Mouse (Mus musculus): ENCODE results near the gene Klhl3. TPM values are rescaled to one million over a fixed set of nuclear protein-coding genes. Genes with fewer than 3 reads are reported as not detected.
"Not testable (repeated sequence)": the region's sequence is repeated elsewhere in the genome, so short reads cannot be mapped to it uniquely, and the experiment has no call there.

The Klhl3 gene
- total RNA-seq (2021) = 1 to 10 TPM; 3.7 to 4.1 TPM
- long read RNA-seq, experiment 1, partial matches to known transcripts = 0 of 1 reads
- long read RNA-seq, experiment 1, other reads (novel, unspliced or antisense) = 1 of 1 reads
- long read RNA-seq, experiment 2 = 0 reads

- peak; percentile 61 to 75 for DNase-seq
- intact Hi-C loops (cut with DNase I) = loop anchor here (2.0 kb wide), 1 partner anchor 40 kb away; no protein-coding TSS in a partner anchor
Observed at GRCm38 (mm10) chr13:58113061-58113900, at the start of gene Klhl3. Gene Klhl3 (minus strand): TSS chr13:58113592.

GRCm38 (mm10) chr13:58160761-58161160, 47.4 kb upstream of the Klhl3 start:
- DNase-seq = no peak
- intact Hi-C loops (cut with DNase I) = loop anchor here (5.0 kb wide), 1 partner anchor 227 kb away; the partner anchor contains the start of gene 2210016F16Rik

GRCm38 (mm10) chr13:58158099-58158912, 44.9 kb upstream of the Klhl3 start:
- intact Hi-C loops (cut with DNase I) = loop anchor here (1.0 to 5.0 kb wide), 4 partner anchors 30 to 430 kb away; no protein-coding TSS in a partner anchor
- DNase-seq = peak; percentile 86 to 91

- DNase-seq = peak; percentile 92 to 95
- intact Hi-C loops (cut with DNase I) = loop anchor here (1.0 to 5.0 kb wide), 4 partner anchors 31 to 431 kb away; no protein-coding TSS in a partner anchor
Observed at GRCm38 (mm10) chr13:58157447-58158098, 44.2 kb upstream of the Klhl3 start, which contains the start of gene Idnk. Gene Idnk (plus strand): TSS chr13:58157649.

- DNase-seq = no peak
- intact Hi-C loops (cut with DNase I) = loop anchor here (5.0 kb wide), 1 partner anchor 390 kb away; no protein-coding TSS in a partner anchor
Observed at GRCm38 (mm10) chr13:58157036-58157435, 43.6 kb upstream of the Klhl3 start.

- intact Hi-C loops (cut with DNase I) = loop anchor here (5.0 kb wide), 1 partner anchor 391 kb away; no protein-coding TSS in a partner anchor
- DNase-seq = no peak
Observed at GRCm38 (mm10) chr13:58156031-58156430, 42.6 kb upstream of the Klhl3 start.

GRCm38 (mm10) chr13:58150442-58150841, 37.0 kb upstream of the Klhl3 start:
- intact Hi-C loops (cut with DNase I) = no loop called here
- DNase-seq = no peak

- no peak for DNase-seq
- intact Hi-C loops (cut with DNase I) = no loop called here
Observed at GRCm38 (mm10) chr13:58149629-58150028, 36.2 kb upstream of the Klhl3 start.

GRCm38 (mm10) chr13:58149033-58149558, 35.7 kb upstream of the Klhl3 start:
- DNase-seq = peak in 1 of 2 experiments; percentile 31
- intact Hi-C loops (cut with DNase I) = no loop called here

- intact Hi-C loops (cut with DNase I) = no loop called here
- peak in 1 of 2 experiments; percentile 25 for DNase-seq
Observed at GRCm38 (mm10) chr13:58148256-58148831, 35.0 kb upstream of the Klhl3 start.

- intact Hi-C loops (cut with DNase I) = no loop called here
- DNase-seq = no peak
Observed at GRCm38 (mm10) chr13:58147760-58148159, 34.4 kb upstream of the Klhl3 start.

- DNase-seq; intact Hi-C loops (cut with DNase I): not testable (repeated sequence)
Observed at GRCm38 (mm10) chr13:58146603-58147002, 33.2 kb upstream of the Klhl3 start.

- intact Hi-C loops (cut with DNase I) = no loop called here
Observed at GRCm38 (mm10) chr13:58131692-58132091, 18.3 kb upstream of the Klhl3 start.

GRCm38 (mm10) chr13:58129687-58130246, 16.4 kb upstream of the Klhl3 start:
- DNase-seq = no peak
- intact Hi-C loops (cut with DNase I) = no loop called here

More at GRCm38 (mm10) chr13:58131692-58132091, 18.3 kb upstream of the Klhl3 start:
- no peak for DNase-seq

- intact Hi-C loops (cut with DNase I) = no loop called here
- DNase-seq = peak; percentile 96 to 97
Observed at GRCm38 (mm10) chr13:58128768-58129671, 15.6 kb upstream of the Klhl3 start.

GRCm38 (mm10) chr13:58128396-58128767, 15.0 kb upstream of the Klhl3 start, which contains the start of gene Hnrnpa0:
Gene Hnrnpa0 (minus strand): TSS chr13:58128556.
- intact Hi-C loops (cut with DNase I) = no loop called here
- peak; percentile 97 to 98 for DNase-seq

- intact Hi-C loops (cut with DNase I) = no loop called here
- peak in 1 of 2 experiments; percentile 67 for DNase-seq
Observed at GRCm38 (mm10) chr13:58127766-58128361, 14.5 kb upstream of the Klhl3 start.

All from heart, postnatal 14 days (tissue).